Mouse (Mus musculus): ENCODE data around the gene Hjurp. TPM values are rescaled to one million over a fixed set of nuclear protein-coding genes. Genes with fewer than 3 reads are reported as not detected.

Gene Hjurp
- polyA plus RNA-seq, 1 experiment, result 56.1 TPM

DNA sequence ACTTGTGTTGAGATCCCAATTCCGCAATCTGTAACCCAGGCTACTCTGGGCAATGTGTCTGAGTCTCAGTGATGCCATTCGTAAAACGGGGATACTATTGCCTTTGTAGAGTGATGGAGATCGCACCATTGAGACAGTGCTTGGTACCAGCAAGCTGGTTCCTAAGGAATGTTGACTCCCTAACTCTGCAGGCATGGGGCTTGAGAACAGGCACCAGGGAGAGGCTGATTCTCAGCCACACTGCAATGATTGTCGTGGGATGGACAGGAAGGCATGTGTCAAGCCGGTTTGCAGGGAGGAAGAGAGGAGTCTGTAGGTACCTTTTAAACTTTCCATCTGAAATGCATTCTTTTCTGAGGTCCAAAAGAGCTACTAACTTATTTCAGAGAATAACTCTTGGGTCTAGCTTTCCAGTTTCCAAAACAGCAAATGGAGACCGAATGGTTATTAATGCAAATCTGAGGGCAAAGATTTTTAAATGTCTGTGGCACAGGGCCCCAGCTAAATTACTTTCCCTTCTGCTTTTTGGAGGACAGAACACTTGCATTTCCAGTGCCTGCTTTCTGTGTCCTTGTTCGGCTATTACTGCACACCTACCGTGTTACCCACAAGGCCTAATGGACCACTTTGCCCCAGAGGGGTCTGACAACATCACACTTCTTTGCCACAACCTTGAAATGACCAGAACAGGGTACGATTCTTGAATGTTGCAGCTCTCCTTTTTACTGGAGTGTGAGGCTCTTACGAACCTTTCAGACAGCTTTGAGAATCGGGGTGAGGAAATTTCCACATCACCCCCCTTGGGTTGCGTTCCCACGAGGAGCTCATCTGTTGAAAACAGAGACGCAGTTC, 6.2 kb upstream of the Hjurp start:
- DNase-seq (ENCODE audit: extremely low spot score in 1 of 2, low spot score in 1 of 2), result no peak

DNA sequence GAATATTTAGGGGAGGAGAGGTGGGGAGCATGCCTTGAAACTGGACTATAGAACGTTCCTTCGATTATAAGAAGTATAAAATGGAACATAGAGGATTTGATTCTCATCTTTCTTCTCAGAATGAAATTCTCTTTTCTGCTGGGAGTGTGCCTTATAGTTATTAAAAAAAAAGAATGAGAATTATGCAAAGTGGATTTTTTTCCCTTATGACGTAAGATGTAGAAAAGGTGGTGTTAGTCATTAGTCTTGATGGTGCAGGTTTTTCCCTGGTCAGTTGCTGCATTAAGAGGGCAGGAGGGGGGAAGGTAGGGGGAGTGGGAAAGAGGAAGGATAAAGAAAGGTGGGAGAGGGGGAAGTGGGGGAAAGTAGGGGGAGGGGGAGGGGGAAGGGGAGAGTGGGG, 4.9 kb upstream of the Hjurp start:
- no peak for DNase-seq (ENCODE audit: extremely low spot score in 1 of 2, low spot score in 1 of 2)

DNA sequence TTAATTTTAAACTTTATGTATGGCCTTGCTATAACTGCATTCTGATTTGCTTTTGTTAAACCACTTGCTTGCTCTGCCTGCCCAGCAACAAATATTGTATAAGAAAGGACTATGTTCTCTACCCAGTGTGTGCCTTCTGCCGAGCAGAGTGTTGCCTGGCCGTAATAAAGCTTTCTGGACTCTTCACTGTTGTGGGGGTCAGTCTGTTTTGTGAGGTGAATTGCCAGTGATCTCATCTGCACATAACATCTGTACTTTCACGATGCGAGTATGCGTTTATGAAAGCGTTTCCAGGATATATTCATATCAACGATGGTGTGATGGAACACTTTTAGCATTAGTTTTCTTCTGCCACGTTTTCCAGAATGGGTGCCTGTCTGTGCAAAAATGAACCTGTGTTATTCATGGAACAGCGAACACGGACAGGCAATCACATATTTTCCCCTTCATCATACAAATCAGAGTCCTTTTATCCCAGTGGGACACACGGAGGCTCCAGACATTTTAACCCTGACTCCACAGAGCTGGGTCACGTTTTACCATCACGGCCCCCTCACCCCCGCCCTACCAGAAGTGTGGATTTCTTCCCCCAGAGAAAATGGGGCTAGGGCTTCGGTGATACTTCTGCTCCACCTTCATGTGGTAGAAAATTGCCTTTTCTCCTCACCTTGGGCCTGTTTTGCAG, 2.7 kb upstream of the Hjurp start:
- no peak for DNase-seq (ENCODE audit: extremely low spot score in 1 of 2, low spot score in 1 of 2)

DNA sequence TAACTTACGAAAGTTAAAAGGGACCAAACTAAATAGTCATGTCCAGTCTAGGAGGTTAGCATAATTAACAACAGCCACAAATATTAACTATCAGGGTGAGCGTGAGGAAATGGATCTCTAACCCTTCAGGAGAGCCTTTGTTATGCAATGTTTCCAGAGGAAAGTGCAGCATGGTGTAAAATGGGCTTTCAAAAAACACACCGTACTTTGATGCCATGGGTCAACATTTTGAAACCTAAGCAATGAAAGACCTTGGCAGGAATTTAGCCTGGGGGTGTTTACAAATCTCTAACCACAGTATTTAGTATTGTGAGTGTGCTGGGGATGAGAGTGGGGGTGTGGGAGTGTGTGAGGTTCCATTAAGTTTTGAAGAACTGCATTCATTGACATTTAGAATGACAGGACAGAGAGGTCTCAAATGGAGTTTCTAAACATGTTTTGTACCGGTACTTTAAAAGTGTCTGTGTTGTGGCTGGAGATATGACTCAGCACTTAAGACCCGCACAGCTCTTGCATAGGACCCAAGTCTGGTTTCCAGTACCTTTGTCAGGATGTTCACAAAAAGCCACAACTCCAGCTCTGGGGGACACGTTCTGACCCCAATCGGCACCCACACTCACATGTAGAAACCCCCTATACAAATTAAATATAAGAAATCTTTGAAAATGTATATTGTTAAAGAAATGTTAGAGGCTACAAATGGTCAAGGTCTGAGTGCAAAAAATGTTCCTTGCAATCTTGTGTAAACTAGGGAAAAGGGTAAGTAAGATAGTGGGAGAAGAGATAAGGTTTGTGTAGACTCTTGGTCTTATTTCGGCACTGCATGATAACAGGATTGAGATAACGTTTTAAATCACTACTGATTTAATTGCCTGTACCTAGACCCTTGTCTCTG, 1.9 kb upstream of the Hjurp start:
- no peak for DNase-seq (ENCODE audit: extremely low spot score in 1 of 2, low spot score in 1 of 2)

DNA sequence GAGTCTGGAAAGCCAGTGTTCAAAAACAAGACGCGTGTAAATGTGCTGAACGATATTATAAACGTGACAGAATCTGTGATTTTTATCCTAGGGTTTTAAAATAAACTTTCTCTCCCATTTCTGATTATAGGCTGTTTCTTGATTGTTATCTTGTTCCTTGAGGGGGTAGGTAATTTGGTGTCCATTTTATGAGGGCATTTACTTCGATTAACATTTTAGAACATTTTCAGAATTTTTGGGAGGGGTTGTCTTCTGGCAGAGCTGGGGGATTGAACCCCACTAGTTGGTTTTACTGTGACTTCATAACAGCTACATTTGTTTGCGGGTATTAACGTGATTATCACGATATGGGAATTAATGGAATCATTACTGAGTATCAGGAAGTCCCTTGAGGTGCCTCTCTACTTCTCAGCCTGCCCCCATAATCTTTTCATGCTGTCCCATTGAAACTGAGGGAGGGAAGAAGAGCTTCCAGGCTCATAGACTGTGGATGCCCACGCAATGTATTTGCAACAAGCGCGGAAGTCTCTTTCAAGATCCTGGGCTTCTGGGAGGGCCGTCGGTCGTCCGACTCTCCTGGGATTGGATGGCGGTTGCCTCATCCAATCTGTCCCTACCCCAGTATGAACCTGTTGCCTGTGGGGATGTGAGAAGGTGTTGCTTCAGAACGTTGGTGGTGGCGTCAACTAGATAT, 532 bp upstream of the Hjurp start:
- DNase-seq (ENCODE audit: extremely low spot score in 1 of 2, low spot score in 1 of 2), result no peak

DNA sequence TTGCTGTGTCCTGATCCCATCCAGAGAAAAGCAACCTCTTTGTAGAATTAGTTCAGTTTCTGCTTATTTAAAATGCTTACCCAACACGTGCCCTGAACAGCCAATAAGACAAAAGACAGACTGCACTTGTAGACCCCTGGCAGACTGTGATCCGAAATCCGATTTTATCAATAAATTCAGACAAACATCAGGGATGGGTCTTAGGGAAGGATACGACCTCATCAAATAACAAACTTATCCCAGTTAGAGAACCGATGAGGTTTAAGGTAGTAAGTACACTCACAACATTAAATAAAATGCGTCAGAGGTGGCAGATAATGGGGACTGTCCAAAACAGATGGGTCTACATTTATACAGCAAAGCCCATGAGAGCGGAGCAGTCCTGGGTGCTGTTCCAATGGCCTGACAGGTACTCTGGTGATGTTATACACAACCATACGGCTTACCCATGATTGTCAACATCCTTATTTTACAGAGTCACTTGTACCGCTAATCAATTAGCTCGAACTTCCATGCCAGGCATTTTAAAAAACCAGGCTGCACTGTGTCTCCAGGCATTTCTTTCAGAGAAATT, 822 bp downstream of the Hjurp start:
- DNase-seq (ENCODE audit: extremely low spot score in 1 of 2, low spot score in 1 of 2), result no peak

DNA sequence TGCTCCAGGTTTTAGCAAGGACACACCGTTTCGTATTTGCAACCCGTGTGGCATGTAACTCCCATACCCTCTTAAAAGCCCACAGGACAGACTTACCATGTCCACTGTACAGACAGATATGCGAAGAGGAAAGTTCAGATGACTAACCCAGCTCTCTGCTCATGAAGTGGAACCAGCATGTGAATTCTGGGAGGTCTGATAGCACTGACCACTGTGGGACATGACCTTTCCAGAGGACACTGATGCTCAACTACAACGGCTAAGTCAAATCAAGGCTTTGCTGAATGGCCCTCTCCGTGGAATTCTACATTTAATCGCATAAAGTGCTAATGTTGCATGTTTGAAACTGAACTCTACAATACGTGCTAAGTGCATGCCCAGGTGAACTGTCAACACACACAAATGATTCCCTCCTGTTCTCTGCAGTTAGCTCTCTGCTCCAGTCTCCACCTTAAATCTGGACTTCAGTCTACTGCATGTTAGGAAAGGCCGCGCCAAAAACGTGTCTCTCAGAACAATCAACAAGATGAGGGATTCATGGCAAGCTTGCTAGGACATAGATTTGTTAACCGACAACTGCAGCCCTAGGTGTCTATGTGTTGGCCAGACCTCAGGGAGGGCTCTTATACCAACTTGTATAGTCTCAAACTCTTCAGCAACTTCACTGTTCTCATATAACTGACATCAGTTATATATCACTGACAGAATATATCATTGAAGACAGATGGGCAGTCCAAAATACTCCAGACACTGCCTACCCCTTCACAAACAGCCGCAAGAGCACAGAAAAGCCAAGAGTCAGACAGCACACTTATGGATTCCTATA, 1.5 kb downstream of the Hjurp start:
- no peak for DNase-seq (ENCODE audit: extremely low spot score in 1 of 2, low spot score in 1 of 2)

DNA sequence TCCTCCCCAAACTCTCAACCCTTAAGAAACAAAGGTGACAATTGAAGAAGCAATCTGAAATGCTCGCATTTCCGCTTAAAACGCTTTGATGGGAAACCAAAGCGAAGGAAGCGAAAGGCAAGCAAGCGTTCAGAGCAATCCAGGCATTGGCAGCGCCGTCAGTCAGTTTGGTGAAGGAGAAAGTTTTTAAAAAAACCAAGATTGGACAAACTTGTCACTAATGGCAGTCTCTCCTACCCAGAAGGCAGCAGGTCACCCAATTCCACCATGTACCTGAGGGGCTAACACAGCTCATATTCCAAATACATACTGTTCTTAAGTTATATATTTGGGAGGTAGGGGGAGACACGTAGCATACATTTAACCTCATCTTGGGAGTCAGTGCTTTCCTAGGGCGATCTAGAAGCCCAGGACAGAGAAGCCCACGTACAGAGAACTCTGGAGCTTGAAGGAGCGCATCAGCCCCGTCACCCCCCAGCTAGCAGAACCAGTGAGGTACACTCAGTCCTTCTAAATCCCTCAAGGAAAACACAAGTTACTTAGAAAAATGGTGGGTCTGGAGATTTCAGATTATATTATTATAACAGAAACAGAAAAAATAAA, 2.3 kb downstream of the Hjurp start:
- DNase-seq (ENCODE audit: extremely low spot score in 1 of 2, low spot score in 1 of 2), result no peak

DNA sequence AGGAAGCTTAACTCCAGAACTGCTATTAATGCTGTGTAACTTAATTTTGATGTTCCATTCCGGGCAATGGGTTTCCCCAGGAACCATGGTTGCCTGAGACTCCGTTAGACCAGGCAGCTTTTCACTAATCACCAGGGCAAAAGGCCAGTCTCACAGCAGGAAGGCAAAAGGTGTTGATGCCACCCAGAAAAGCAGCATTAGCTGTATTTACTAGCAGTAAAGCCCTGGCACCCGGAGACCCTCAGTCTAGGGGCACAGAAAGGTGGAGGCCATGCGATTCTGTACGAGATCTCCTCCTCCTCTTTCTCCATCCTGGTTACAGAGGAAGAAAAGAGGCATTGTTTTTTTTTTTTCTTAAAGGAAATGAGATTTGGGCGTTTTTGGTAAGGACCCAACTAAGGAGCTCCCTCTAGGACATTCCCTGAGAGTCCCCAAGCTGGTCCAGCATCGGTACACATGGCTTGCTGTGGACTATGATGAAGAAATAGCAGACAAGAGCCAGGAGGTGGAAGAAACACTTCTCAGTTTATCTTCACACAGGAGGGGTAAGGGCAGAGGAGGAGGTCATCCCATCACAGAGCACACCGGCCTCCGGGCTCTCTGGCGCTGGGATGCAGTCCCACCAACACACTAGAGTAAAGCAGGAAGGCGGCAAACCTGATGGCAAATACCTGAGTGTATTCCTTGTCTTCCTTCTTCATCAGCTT, 2.9 kb downstream of the Hjurp start:
- DNase-seq (ENCODE audit: extremely low spot score in 1 of 2, low spot score in 1 of 2), result no peak

DNA sequence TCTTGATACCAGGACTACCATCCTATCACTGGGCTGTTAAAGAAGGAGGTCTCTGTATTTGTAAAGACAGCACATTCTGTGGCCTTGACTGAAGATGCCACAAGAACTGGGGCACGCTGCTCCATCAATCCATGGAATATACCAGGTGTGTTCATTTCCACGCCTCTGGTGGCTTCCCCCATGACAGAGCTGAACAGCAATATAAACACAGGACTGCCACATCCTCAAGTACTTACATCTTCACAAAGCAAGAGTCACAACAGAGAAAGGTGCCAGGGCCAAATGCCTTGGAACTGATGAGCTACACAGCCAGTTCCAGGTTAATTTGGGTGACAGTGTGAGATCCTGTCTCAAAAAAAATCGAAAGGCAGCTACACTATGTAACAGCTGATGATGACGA, 3.6 kb downstream of the Hjurp start:
- no peak for DNase-seq (ENCODE audit: extremely low spot score in 1 of 2, low spot score in 1 of 2)

DNA sequence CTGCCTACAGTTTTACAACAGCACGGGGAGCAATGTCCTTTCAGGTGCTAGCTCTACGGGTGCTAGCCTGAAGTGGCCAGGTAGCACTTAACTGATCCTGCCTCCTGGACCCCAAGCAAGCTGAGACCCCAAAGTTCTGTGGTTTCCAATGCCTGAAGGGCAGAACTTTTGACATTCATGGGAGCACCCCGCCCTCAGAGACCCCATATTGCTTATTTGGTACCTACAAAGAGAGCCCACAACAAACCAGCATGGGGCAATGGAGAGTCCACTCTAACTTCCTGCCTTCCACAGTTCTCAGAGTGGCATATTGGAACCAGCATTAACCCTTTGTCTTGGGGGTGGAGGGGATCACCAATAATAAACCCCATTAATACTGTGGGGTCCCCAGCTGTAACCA, 4.1 kb downstream of the Hjurp start:
- no peak for DNase-seq (ENCODE audit: extremely low spot score in 1 of 2, low spot score in 1 of 2)

DNA sequence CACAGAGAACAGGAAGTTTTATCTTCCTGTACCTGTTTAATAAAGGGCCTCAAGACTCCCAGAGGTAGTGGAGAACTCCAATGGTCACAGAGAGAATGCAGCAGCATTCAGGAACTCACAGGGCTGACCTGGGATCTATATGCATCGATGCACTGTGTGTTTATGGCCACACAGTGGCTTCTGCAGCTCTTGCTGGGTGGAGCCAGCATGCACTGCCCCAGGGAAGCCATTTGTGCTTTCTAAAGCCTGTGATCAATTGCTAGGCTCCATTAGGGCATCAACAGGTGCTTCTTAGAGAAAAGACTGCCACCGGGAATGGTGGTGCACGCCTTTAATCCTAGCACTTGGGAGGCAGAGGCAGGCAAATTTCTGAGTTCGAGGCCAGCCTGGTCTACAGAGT, 4.6 kb downstream of the Hjurp start:
- no peak for DNase-seq (ENCODE audit: extremely low spot score in 1 of 2, low spot score in 1 of 2)

DNA sequence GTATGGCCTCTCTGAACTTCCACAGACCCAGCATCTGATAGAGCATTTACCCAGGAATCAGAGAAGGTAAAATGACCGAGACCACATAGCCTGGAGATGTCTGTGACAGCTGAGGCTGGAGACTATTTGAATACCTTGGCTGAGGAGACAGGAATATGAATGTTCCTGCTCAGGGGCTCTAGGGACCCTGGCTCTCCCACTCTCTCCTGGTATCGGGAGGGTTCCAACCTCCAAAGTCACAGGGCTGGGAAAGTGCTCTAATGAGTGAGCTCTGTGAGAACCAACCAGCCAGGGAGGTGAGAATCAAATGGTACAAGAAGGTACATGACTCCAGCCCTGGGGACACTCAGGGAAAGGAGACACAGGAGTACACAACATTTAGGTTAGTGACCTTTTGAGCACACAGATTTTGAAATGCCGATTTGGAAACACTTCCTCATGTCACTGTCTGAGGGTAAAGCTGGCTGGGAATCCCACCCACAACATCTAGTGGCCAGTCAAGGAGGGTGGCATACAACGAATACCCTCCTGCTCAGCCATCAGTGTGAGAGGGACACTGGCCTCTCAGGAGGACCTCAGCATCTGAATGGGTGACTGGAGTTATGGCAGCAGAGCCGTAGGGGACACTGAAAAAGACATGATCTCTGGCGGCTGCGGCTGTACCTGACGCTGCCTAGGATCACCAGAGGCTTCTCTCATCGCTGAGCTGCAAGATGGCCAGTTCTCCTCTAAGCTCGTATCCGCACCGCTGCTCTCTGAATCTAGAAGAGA, 7.7 kb downstream of the Hjurp start:
- DNase-seq (ENCODE audit: extremely low spot score in 1 of 2, low spot score in 1 of 2), result no peak

DNA sequence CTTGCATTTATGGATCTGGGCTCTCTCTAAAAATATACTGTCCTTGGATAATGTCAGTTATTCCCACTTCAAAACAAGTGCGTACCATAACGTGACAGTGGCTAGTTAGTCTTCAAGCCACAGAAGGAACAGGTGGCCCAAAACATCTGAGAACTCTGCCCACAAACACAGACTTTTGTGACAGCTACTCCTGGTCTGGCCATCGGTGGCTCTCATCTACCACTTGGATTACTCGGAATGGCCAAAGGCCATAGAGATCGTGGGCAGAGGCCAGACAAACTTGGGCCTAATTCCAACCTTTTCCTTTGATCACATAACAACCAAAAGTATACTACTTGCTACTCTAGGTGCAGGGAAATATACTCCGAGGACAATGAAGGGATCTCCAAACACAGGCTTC, 9.4 kb downstream of the Hjurp start:
- DNase-seq (ENCODE audit: extremely low spot score in 1 of 2, low spot score in 1 of 2), result no peak

DNA sequence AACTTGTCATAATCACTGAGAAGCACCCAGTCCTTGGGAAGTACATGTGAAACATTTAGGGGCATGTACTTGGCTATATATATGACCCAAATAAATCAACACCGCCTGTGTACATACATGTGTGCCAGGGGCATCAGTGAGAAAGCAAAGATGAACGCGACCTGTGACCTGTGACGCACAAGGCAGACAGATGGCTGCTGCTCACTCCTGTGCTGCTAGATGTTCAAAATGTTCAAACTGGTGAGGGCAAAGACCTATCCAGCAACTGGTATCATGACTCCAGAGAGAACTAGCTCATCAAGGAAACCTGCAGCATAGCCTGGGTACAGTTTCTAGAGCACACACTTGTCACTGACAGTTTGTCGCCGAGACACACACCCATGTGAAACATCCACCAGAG, 9.9 kb downstream of the Hjurp start:
- no peak for DNase-seq (ENCODE audit: extremely low spot score in 1 of 2, low spot score in 1 of 2)

DNA sequence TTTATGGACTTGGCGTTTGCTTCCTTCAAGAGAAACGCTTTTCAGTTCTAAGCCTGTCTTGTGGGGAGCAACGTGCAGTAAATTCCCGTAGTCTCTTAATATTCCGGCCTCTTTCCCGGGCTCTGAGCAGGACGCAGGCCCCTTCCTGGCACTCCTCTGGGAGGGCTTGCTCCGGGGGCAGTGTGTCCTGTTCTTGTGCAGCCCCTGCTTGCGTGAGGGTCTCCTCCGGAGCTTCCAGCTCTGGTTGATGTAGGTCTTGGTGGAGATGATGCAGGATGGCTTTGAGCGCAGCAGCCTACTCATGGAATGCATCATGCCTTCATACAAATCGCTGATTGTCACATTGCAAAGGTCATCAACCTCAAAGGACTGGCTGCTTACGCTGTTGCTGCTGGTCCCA, 11.3 kb downstream of the Hjurp start:
- no peak for DNase-seq (ENCODE audit: extremely low spot score in 1 of 2, low spot score in 1 of 2)

DNA sequence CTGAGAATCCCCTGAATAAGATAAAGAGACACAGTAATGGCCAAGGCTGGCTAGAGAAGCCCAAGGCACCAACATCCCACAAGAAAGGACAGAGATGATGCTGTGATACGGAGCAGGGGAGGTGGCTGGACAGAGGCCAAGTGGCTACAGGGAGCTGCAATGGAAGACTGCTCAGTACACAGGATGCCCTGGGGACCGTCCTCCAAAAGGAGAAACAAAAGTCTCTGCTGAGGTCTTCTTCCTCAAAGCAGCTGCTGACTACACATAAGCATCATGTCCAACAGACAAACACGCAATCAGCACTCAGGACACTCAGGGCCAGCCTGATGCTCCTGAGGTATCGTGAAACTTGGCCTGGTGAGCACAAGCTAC, 12.6 kb downstream of the Hjurp start:
- no peak for DNase-seq (ENCODE audit: extremely low spot score in 1 of 2, low spot score in 1 of 2)
